In the genomic region with DNA sequence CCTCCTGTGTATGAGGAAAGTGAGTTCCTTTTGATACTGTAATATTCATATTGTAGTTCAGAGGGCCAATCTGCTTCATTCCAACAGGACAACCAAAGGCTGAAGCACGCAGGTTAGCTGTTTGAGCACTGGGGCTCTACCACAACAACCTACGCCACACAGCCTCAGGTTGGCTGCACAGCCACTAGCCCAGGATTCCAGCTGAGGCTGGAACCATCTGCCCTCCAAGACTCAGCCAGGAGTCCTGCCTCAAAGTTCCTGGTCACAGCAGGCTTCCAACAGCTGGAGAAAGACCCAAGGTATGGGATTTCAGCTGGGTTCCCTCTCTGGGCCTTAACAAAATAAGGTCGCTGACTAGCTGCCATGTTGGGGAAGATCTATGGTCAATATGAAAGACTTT, we compare ENCODE assay signal across 8 mouse cellular contexts. TPM values are rescaled to one million over a fixed set of nuclear protein-coding genes. Genes with fewer than 3 reads are reported as not detected.
DNase-seq lines count a peak whose midpoint lies in the region; ATAC-seq lines count a peak whose summit lies in the region.

No protein-coding gene starts in this region.

- H3K4me3 ChIP-seq in heart, embryonic 16.5 days (ENCODE audit: low read length) = peak overlapping the region; percentile 2
- H3K4me3 ChIP-seq in brown adipose tissue, adult 24 weeks (ENCODE audit: insufficient read depth, low read depth, low read length) = no peak overlapping the region
- no peak overlapping the region for H3K4me3 ChIP-seq in hindbrain, embryonic 12.5 days
- H3K4me3 ChIP-seq in midbrain, embryonic 12.5 days = no peak overlapping the region

- H3K9ac ChIP-seq in heart, embryonic 16.5 days (ENCODE audit: low read length) = peak overlapping the region; percentile 46
- H3K9ac ChIP-seq in hindbrain, embryonic 12.5 days = 0 out of 2 replicates have a peak overlapping the region, but pooled peaks have one; percentile 5
- H3K9ac ChIP-seq in midbrain, embryonic 12.5 days (replicated peaks) = no peak overlapping the region

- no peak for DNase-seq in heart, adult 8-10 months (ENCODE audit: low spot score)
- DNase-seq in cerebellum, adult 8-10 months = no peak
- no peak for DNase-seq in right cerebral cortex, adult 2 months (ENCODE audit: low spot score in 2 of 2)

- no peaks in the 10 kb centered on the region for H3K27me3 ChIP-seq in heart, embryonic 16.5 days (ENCODE audit: control insufficient read depth, insufficient read depth, low read length)
- H3K27me3 ChIP-seq in hindbrain, embryonic 12.5 days = no peaks in the 10 kb centered on the region
- no peaks in the 10 kb centered on the region for H3K27me3 ChIP-seq in midbrain, embryonic 12.5 days

- H3K36me3 ChIP-seq in heart, embryonic 16.5 days (ENCODE audit: control insufficient read depth, insufficient read depth) = peaks cover 23% of the 10 kb centered on the region
- no peaks in the 10 kb centered on the region for H3K36me3 ChIP-seq in hindbrain, embryonic 12.5 days
- no peaks in the 10 kb centered on the region for H3K36me3 ChIP-seq in midbrain, embryonic 12.5 days

- peak overlapping the region; percentile 97 for H3K27ac ChIP-seq in heart, embryonic 16.5 days (ENCODE audit: low read length)
- H3K27ac ChIP-seq in brown adipose tissue, adult 24 weeks (replicated peaks; ENCODE audit: low read depth, low read length) = peak overlapping the region; percentile 81
- H3K27ac ChIP-seq in hindbrain, embryonic 12.5 days = peak overlapping the region; percentile 91
- H3K27ac ChIP-seq in midbrain, embryonic 12.5 days (replicated peaks) = peak overlapping the region; percentile 79

- WGBS in heart, embryonic 16.5 days = 49% methylated on average over 3 of the region's 3 CpGs
- 67% methylated on average over 3 of the region's 3 CpGs for WGBS in hindbrain, embryonic 12.5 days
- 90% methylated on average over 3 of the region's 3 CpGs for WGBS in midbrain, embryonic 12.5 days

- no peaks in the 10 kb centered on the region for H3K9me3 ChIP-seq in heart, embryonic 16.5 days (replicated peaks; ENCODE audit: control insufficient read depth, low read length)
- no peaks in the 10 kb centered on the region for H3K9me3 ChIP-seq in hindbrain, embryonic 12.5 days (replicated peaks)
- H3K9me3 ChIP-seq in midbrain, embryonic 12.5 days = no peaks in the 10 kb centered on the region

- H3K4me2 ChIP-seq in heart, embryonic 16.5 days (ENCODE audit: low read depth, low read length) = peak overlapping the region; percentile 58
- H3K4me2 ChIP-seq in hindbrain, embryonic 12.5 days (replicated peaks) = peak overlapping the region; percentile 34
- 0 out of 2 replicates have a peak overlapping the region, but pooled peaks have one; percentile 14 for H3K4me2 ChIP-seq in midbrain, embryonic 12.5 days (replicated peaks)

- peaks cover 89% of the 10 kb centered on the region for H3K4me1 ChIP-seq in heart, embryonic 16.5 days (ENCODE audit: control insufficient read depth, insufficient read depth, low read length)
- H3K4me1 ChIP-seq in brown adipose tissue, adult 24 weeks (ENCODE audit: control insufficient read depth, insufficient read depth, insufficient read length, low read length) = peaks cover 62% of the 10 kb centered on the region
- H3K4me1 ChIP-seq in hindbrain, embryonic 12.5 days = peaks cover 37% of the 10 kb centered on the region
- H3K4me1 ChIP-seq in midbrain, embryonic 12.5 days = peaks cover 33% of the 10 kb centered on the region

- peak; percentile 4; the same call in 1 of the 2 replicates for ATAC-seq in heart, embryonic 16.5 days (replicated peaks; ENCODE audit: extremely low read depth, insufficient read depth, low FRiP score)
- ATAC-seq in hindbrain, embryonic 12.5 days (ENCODE audit: low FRiP score) = peak; percentile 30; the same call in 1 of the 2 replicates
- ATAC-seq in midbrain, embryonic 12.5 days (ENCODE audit: low FRiP score, low read depth) = no peak
- ATAC-seq in frontal cortex, adult (ENCODE audit: low TSS enrichment) = no peak

RNA-seq across cellular contexts. Expression of gene Anxa6, which starts 9.7 kb away (rescaled TPM):
- polyA plus RNA-seq in heart, embryonic 16.5 days (2015; fragmentation: Nextera tagmentation; extraction: Ambion mirVana) = 340 and 364 TPM in 2 replicates
- 100 to 1,000 TPM; 202 to 217 (median 212) TPM for total RNA-seq in heart, adult 8-10 months (2022)
- polyA plus RNA-seq in brown adipose tissue, adult 24 weeks (2012; ENCODE audit: insufficient read depth, insufficient read length, missing spikeins) = 212 and 213 TPM in 2 replicates
- polyA plus RNA-seq in hindbrain, embryonic 12.5 days (2016; fragmentation: Nextera tagmentation; extraction: Ambion mirVana) = 121 and 140 TPM in 2 replicates
- 65.1 and 82.3 TPM in 2 replicates for polyA plus RNA-seq in midbrain, embryonic 12.5 days (2016; fragmentation: Nextera tagmentation; extraction: Ambion mirVana)

RNA-seq across cellular contexts. Expression of gene Ccdc69, which starts 54.3 kb away (rescaled TPM):
- polyA plus RNA-seq in heart, embryonic 16.5 days (2015; fragmentation: Nextera tagmentation; extraction: Ambion mirVana) = 22.6 and 25.1 TPM in 2 replicates
- 1 to 10 TPM; 5.9 to 9.4 (median 6.5) TPM for total RNA-seq in heart, adult 8-10 months (2022)
- polyA plus RNA-seq in brown adipose tissue, adult 24 weeks (2012; ENCODE audit: insufficient read depth, insufficient read length, missing spikeins) = 42.5 and 46.3 TPM in 2 replicates
- polyA plus RNA-seq in hindbrain, embryonic 12.5 days (2016; fragmentation: Nextera tagmentation; extraction: Ambion mirVana) = 0.49 and 0.60 TPM in 2 replicates
- 0.25 TPM in 1 of 2 replicates, not detected in the other for polyA plus RNA-seq in midbrain, embryonic 12.5 days (2016; fragmentation: Nextera tagmentation; extraction: Ambion mirVana)

Comparison
In these comparisons a context has a peak if more than half of its experiments do, and no peak if none do; other contexts are left out.
1. ATAC-seq: peak in heart, embryonic 16.5 days (single experiment) and hindbrain, embryonic 12.5 days (single experiment); none in midbrain, embryonic 12.5 days (single experiment) and frontal cortex, adult (single experiment).
2. RNA of gene Ccdc69, which starts 54.3 kb away (polyA plus RNA-seq): 42.5 to 46.3 TPM in brown adipose tissue, adult 24 weeks and 22.6 to 25.1 TPM in heart, embryonic 16.5 days; 0.49 to 0.60 TPM in hindbrain, embryonic 12.5 days and 0.25 TPM in midbrain, embryonic 12.5 days; every median in the first group is over 10 times any median in the second.
3. Peak in every context shown above with its lines, with median percentiles within 50 percentile points of each other: H3K27ac ChIP-seq and H3K4me2 ChIP-seq.